Mouse (Mus musculus): ENCODE measurements around the gene Gm49384.

Gm49384 gene

DNA sequence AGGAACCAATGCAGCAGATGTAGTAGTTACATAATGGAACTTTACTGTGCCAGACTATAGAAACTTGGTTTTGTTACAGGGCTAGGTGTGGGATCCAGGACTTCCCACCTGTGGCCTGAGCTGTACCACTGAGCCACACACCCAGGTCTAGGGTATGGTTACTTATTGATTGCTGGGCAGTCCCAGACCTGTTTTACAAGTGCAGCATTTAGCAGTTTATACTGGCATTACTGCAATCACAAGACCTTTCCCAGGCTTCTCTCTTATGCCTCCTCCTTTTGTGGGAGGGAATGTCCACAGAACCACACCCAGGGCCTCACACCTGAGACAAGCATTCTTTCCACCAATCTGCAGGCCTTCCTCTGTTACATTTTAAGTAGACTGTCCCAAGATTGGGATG is 5.1 kb downstream of the Gm49384 start:
- DNase-seq = no peak

DNA sequence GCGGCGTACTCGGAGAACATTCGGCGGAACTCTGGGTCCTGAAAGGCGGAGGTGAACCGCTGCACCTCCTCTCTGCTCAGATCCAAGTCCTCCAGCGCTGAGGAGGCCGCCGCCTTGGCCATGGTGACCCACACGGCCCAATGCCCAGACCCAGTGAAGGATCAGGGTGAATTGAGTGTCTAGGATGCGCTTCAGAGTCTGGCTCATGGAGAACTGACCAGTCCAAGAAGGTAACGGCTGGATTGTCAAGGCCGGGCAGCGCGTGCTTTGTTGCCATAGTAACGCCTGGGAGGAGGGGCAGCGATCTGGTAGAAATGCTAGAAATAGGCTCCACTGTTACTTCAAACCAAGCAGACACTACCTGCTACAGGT is 5.9 kb downstream of the Gm49384 start, which contains the start of gene Dnaaf2:
Gene Dnaaf2 (minus strand): TSS at position 266 of the 372 bp plus-strand sequence.
- no peak for DNase-seq

DNA sequence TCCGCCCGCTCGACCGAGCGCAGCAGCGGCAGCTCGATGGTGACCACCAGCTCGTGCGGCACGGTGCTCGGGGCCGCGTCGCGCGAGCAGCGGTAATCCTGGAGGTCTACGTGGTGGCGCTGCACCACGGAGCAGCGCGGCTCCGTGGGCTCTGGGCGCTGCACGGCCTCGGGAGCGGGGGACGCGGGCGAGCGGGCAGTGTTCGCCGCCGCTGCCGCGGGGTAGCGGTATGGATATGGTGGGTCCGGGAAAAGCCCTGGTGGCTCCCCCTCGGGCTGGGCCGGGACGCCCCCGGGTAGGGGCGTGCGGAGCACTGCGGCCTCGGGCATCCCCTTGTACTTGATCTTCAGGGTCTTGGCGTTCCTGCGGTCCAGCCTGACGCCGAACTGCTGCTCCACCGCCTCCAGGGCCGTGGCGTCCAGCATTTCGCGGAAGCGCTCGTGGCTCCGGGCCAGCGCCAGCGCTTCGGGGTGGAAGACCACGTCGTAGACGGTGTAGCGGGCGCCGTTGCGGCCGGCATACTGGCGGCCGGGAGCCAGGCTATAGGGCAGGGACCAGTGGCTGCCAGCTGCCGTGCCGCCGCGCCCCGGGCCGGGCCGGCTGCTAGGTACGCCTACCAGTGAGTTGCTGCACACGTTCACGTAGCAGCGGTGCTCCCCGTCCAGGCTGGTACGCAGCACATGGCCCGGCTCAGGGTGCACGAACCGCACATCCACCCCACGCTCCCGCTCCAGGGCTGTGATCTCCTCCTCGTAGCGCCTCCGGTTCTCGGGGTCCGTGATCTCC is 6.5 kb downstream of the Gm49384 start:
- DNase-seq = peak; percentile 65

DNA sequence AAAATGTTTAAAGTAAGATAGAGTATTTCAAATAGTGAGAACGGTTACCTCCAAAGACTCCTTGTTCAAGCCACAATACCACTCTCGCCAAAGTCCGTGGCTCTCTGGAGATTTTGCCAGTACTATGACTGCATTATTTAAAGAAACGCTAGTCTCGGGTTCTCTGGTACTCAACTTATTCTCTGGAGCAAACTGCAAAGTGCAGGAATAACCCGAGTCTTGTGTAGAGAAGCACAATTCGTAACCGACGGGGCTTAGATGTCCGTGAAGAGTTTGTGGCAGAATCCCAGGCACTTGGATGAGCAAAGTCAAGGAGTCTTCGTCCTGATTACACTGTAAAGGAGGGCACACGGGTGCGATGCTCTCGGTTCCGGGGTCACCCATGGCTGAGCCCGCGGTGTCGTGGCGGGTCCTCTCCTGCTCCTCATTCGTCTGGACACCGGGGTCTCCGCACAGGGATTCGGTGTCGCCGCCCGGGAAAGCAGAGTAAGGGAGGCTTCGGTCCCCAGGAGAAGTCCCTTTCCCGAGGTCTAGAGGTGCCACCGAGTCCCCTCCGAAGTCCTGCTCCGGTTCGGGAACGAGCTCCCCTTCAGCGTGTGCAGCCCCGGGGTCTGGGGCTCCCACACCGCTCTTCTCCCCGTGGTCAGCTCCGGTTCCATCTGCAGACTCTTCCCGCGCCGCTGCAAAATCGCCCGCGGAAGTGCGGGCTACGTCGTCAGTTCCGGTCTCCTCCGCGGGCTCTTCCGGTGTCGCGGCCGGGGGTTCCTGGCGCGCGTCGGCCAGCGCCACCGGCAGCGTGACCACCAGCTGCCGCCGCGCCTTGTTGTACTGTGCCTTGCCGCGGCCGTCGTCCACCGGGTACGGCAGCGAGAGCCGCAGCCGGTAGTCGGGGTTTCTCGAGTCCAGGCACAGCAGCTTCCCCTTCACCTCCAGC is 7.4 kb downstream of the Gm49384 start, which contains the start of gene Gm49383:
Gene Gm49383 (minus strand): TSS at position 661 of the 934 bp plus-strand sequence.
- peak; percentile 83 for DNase-seq

DNA sequence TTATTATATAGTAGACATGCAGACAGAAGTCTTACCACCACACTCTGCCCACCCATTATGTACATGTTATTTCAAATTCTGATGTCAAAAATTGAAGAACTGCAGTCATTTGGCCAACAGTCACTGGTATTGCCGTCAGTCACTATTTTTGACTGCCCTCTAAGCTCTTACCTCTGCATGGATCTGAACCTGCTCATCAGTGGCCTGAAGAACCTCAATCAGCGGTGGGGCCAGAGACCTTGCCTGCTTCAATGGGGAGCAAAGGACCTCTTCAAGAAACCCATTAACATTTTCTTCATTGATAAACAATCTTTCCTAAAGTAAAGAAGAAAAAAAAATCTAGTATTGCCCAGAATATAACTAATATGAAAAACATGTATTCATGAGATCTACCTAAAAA is 11.4 kb downstream of the Gm49384 start:
- DNase-seq = no peak

DNA sequence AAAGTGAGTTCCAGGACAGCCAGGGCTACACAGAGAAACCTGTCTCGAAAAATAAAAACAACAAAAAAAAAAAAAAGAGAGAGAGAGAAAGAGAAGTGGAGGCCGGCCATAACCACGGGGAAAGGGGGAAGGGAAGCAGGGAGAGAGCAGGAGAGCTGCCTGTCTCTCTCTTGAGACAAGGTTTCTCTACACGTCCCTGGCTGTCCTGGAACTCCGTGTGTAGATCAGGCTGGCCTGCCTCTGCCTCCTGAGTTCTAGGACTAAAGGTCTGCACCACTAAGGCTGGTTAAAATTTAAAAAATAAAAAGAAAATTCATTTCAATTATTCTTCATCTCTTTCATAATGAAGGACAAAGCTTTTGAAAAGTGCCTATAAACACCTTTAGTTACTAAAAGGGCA is 12.7 kb downstream of the Gm49384 start:
- DNase-seq = no peak

DNA sequence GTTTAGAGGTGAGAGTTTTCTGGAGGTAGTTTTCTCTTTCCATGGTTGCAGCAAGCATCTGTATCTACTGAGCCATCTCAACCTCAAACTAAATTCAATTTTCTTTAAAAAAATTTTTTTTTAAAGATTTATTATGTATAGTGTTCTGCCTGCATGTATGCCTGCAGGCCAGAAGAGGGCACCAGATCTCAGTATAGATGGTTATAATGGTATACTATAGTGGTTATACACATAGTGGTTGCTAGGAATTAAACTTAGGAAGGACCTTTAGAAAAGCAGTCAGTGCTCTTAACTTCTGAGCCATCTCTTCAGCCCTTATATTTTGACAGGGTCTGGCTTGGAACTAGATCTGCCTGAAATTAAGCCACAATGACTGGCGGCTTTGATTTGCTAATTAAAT is 13.5 kb downstream of the Gm49384 start:
- DNase-seq = no peak

DNA sequence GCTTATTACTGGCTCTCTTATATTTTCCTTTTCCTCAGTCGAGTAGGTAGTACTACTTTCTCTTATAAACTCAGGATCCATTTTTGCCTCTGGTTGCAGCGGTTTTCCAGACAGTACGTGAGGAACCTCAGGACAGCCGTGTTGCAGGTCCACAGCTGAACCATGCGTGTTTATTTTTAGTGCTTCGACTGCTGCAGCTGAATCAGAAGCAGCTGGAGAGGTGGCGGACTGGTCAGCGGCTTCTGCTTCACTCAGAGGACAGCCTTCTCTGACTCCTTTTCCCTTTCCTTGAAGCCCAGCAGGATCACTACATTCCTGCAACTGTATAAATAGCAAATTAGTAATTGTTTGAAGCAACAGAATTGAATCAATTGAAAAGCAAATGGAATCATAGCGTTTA is 14.0 kb downstream of the Gm49384 start:
- DNase-seq = no peak

DNA sequence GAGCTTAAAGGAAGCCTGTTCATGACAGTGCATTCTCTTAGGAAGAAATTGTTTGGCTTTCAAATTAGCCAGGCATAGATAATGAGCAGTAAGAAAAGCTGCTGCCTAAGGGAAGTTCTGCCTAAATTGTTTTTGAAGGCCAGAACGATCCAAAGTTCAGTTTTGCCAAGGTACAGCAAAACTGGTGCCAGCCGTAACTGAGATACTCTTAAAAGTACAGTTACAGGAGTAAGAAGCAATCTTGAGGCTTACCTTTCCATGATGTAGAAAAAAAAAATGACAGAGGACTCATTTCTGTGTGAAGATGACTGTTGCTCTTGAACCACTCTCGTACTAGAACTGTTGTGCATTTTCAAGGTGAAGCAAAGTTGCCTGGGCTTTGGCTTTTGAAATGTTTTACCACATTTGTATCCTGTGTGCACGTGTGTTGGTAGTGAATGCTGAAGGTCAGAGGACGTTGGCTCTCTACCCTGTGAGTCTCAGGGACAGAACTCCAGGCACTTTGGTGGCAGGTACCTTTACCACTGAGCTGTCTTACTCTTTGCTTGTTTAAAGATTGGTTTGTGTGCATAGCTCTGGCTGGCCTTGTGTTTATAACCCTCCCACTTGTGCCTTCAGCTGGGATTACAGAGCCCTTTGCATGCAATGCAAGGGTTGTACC is 17.1 kb downstream of the Gm49384 start:
- DNase-seq = no peak

DNA sequence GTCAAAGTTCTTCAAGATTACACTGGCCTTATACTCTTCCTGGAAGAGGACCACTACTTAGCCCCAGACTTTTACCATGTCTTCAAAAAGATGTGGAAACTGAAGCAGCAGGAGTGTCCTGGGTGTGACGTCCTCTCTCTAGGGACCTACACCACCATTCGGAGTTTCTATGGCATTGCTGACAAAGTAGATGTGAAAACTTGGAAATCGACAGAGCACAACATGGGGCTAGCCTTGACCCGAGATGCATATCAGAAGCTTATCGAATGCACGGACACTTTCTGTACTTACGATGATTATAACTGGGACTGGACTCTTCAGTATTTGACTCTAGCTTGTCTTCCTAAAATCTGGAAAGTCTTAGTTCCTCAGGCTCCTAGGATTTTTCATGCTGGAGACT is 18.7 kb downstream of the Gm49384 start:
- no peak for DNase-seq

DNA sequence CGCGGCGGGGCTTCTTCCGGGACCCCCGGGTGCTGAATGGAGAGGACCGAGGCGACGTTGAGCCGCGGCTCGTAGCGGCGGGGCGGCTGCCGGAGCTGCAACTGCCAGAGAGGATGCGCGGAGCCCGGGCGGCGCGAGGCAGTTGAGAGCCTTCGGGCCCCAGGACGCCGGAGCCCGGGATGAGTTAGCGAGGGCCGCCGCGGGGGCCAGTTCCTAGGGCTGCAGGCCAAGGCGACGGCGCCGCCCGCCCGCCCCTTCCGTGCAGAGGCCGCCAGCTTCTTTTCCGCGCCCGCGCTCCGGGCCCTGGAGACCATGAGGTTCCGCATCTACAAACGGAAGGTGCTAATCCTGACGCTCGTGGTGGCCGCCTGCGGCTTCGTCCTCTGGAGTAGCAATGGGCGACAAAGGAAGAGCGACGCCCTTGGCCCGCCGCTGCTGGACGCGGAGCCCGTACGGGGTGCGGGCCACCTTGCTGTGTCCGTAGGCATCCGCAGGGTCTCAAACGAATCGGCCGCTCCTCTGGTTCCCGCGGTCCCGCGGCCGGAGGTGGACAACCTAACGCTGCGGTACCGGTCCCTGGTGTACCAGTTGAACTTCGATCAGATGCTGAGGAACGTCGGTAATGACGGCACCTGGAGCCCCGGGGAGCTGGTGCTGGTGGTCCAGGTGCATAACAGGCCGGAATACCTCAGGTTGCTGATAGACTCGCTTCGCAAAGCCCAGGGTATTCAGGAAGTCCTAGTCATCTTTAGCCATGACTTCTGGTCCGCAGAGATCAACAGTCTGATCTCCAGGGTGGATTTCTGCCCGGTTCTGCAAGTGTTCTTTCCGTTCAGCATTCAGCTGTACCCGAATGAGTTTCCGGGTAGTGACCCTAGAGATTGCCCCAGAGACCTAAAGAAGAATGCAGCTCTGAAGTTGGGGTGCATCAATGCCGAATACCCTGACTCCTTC is 19.4 kb downstream of the Gm49384 start:
- DNase-seq = no peak

DNA sequence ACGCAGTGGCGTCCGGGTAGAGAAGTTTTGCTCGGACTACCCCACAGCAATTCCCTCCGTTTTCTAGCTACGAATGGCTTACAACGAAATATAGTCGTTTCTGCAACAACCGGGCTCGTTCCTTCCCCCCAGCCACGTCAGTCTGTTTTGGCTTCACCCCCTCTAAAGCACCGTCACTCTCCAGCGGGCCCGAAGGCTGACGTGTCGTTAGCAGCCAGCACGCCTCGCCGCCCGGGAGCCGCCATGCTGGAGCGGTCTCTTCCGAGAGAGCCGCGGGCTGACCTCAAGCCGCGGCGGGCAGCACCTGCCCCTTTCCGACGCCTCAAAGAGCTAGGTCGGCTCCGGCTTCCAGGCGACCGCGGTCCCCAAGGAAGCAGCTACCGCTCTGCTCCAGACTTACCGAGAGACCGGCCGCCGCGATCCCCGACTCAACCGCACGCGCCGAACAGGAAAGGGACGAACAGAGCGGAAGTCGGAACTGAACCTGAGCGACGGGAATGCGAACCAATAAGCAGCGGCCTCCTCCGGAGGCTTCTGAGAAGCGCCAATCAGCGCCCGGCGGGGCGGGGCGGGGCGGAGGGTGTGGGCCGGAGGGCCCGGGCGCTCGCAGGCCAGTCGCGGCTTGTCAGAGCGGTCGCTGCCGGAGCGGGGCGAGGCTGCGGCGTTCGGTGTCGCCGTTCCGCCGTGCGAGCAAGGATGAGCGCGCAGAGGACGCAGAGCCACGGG is 20.3 kb downstream of the Gm49384 start, which contains the start of the genes Rpl36al and Mgat2:
Gene Rpl36al (minus strand): TSS at position 501 of the 726 bp plus-strand sequence.
Gene Mgat2 (plus strand): TSS at position 575 of the 726 bp plus-strand sequence.
- peak; percentile 99 for DNase-seq

DNA sequence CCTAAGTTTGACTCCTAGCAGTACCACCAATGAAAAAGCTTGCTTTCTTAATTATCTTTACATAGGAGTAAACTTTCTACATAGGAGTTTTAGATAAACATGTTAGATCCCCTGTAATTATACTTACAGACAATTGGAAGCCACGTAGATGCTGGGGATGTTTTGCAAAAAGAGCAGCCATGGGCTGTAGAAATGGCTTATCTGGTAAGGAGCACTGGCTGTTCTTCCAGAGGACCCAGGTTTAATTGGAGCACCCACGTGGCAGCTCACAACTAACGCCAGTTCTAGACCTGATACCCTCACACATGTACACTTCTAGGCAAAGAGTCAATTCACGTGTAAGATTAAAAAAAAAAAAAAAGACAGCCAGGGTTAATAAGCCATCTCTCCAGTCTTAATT is 22.3 kb downstream of the Gm49384 start:
- DNase-seq = no peak

DNA sequence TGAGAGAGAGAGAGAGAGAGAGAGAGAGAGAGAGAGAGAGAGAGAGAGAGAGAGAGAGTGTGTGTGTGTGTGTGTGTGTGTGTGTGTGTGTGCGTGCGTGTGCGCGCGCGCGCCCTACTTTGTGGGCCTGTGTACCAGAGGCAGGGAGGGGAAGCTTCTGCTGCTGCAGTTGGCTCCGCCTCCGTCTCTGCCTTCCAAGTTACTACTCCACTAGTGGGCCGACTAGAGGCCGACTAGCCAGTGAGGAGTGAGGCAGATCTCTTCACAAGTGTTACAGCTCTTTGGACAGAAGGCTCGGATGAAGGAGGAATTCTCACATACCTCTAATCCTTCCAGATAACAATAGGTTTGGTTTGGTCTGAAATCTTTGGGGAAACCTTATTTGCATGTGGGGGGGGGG is 24.7 kb downstream of the Gm49384 start:
- DNase-seq = no peak

DNA sequence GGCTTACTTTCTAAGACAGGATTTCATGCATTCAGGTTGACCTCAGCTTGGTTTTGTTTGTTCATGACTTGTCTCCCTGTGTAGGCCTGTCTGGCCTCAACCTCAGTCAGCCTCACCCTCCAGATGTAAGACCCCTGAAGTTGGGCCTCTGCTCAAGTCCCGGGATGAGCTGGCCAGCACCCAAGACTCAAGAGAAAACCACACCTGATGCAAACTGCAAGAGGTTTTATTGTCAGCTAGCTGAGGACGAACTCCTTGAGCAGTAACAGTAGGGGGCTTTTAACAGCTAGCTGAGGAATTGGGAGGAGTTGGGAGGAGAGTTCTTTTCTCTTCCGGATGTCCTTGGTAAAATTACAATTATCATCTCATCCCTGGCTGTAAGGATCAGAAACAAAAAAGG is 26.5 kb downstream of the Gm49384 start:
- no peak for DNase-seq

DNA sequence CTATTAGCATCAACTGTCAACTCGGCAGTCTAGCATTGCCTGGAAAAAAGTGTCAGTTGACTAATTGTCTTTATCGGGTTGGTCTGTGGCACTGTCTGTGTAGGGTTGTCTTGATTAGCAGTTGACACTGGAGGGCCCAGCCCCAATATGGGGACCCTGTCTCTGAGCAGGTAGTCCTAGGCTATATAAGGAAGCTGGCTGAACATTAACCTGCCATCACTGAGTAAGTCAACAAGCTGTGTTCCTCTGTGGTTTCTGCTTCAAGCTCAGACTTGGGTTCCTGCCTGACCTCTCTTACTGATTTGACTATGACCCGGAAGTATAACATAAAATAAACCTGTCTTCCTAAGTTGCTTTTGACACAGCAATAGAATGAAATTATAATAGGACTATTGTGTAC is 28.1 kb downstream of the Gm49384 start:
- no peak for DNase-seq

DNA sequence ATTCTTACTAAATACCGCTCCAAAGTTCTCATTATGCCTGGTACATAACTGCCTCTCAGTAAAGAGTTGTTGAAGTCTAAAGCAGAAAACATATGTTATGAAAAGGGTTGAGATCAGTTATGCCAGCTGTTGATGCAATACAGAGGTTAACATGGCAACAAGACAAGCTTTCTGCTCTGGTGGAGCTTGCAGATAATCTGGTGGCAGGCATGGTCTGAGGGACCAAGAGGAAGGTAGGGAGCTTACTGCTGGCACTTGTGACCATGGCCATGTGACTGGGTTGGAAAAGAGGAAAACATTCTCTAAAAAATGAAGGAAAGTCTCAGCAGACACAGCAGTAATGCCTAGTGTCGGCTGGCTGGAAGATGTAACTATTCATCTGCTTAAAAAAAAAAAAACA is 32.8 kb downstream of the Gm49384 start:
- DNase-seq = no peak

DNA sequence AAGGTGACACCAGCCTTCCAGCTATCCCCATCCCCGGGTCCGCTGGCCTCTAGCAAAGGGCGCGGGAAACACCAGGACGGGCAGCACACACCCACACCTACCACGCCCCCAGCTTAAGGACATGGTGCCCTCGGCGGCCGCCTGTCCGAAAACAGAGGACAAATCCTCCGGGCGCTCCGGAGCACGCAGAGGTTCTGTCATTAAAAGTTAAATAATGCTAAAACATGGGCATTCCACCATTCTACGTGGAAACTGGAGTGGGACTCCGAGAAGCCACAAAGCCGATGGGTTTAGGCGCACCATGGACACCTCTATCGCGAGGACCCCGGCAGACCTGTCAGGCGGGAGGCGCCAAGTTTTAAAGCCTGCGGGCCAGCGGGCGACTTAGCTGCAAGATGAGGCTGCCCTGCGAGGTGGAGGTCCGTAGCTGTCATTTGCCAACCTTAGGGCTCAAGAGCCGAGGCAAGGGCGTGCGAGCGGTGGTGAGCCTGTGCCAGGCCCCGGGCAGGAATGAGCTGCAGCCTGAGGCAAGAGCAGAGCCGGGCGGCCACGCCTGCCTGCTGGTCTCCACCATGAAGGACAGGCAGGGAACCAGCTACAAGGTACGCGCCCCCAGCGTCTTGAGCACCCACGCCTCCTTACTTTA is 35.5 kb downstream of the Gm49384 start, which contains the start of gene Lrr1:
Gene Lrr1 (plus strand): TSS at position 354 of the 646 bp plus-strand sequence.
- peak; percentile 86 for DNase-seq

DNA sequence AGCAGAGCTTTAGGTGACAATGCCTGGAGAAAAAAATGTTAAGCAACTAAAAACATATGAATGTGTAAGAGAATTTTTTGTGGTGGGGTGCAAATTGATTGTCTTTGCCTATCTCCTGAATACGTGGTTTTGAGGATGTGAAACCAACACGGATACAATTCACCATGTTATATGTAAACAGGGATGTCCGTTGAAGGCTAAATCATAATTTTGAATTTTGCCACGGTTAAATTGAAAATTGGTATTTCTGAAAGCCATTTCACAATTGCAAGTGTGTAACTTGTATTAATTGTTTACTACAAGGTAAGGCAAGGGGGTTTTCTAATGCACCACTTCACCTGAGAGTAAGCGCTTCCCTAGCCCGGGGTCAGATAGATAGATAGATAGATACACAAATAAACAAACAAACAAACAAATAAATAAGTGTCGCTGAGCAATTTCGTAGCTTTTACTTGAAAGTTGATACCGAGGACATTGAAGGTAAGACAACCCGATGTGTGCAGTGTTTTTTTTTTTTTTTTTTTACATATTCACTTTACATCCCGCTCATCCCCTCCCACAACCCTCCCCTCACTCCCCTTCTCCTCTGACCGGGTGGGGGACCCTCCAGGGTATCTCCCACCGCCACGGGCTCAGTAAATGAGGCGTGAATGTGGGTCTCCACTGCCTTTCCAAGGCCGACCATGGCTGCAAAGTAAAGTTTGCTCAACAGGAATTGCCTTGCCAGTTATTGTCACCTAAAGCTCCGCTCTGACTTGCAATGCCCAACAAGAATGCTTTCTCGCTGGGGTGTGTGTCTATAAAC is 36.2 kb downstream of the Gm49384 start:
- DNase-seq = no peak
